Mouse (Mus musculus): ENCODE measurements around the gene Gm17190. TPM values are rescaled to one million over a fixed set of nuclear protein-coding genes. Genes with fewer than 3 reads are reported as not detected.

The Gm17190 gene
- not detected in 2 replicates for polyA plus RNA-seq (2012; rRNA removed)

GRCm38 (mm10) chr13:96081754-96082153, at the start of gene Gm17190:
Gm17190 (plus strand) TSS chr13:96082054.

GRCm38 (mm10) chr13:96081276-96081675, 578 bp upstream of the Gm17190 start, which contains the start of gene Gm20075:
Gm20075 (minus strand) TSS chr13:96081376.

GRCm38 (mm10) chr13:96132401-96132816, 50.6 kb downstream of the Gm17190 start, which contains the start of gene Sv2c:
Sv2c (minus strand) TSS chr13:96132577.

Other genes with a start within 250 kb of the Gm17190 start
- 3.4 and 4.1 TPM in 2 replicates for gene Iqgap2, start 190.1 kb upstream of the Gm17190 start, polyA plus RNA-seq (2012; rRNA removed)
- not detected in 2 replicates for gene Gm20075, start 678 bp upstream of the Gm17190 start, polyA plus RNA-seq (2012; rRNA removed)
- gene Sv2c, start 50.5 kb downstream of the Gm17190 start, polyA plus RNA-seq (2012; rRNA removed) = 0.10 and 0.25 TPM in 2 replicates